Mouse (Mus musculus) left cerebral cortex, adult 2 months (tissue): ENCODE results near the gene Olfr750. TPM values are rescaled to one million over a fixed set of nuclear protein-coding genes. Genes with fewer than 3 reads are reported as not detected.

Experiments
- DNase-seq, 2 experiments: peaks; one replicate each; pipeline ENCODE4 v3.0.0; 2021 to 2022; ENCODE audit warnings: low spot score in 2 of 2, mixed read lengths in 1 of 2; ENCODE audit errors: extremely low spot score in 1 of 2
- H3K27ac ChIP-seq: fragments of 200-600 bp; 2 replicates; pipeline ENCODE4 v1.8.1; 2022
- H3K4me3 ChIP-seq: fragments of 200-600 bp; 2 replicates; pipeline ENCODE4 v1.8.1; 2022
- CTCF ChIP-seq: fragments of 200-600 bp; IDR thresholded peaks from 2 replicates; pipeline ENCODE4 v1.8.1; 2022; ENCODE audit warnings: antibody characterized with exemption, mild to moderate bottlenecking, moderate library complexity
- intact Hi-C: fragments of 180-260 bp; cut with DNase I; formaldehyde crosslinking; loops from one replicate; pipeline ENCODE4 v1.15.1; 2025
- total RNA-seq, 2 experiments: library from RNA; stranded (reverse); gene quantifications; 2 replicates each; pipeline ENCODE4 v1.2.3; 2021

Gene Olfr750
- total RNA-seq, 2 experiments from 2014 or later = not detected

- intact Hi-C loops = no loop called here
- Histone ChIP-seq H3K4me3 (no peak overlapping the region), H3K27ac (no peak overlapping the region)
- no peak for TF ChIP-seq CTCF
- no peak for DNase-seq
Measured at GRCm38 (mm10) chr14:51053176-51053575, 21.1 kb downstream of the Olfr750 start.

DNA sequence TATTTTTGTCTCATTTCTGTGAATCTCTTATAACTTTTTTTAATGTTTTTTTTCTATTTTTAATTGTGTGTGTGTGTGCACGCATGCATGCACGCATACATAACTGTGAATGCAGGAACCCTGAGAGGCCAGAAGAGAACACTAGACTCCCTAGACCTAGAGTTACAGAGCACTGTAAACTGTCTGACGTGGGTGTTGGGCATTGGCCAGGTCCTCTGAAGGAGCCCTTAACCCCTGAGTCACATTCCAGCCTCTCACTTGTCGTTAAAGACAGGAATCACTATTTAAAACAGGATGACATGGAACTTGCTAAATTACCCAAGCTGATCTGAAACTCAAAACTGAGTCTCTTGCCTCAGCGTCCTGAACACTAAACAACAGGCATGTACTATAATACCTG, 22.3 kb downstream of the Olfr750 start:
- intact Hi-C loops = no loop called here
- no peak for TF ChIP-seq CTCF
- no peak overlapping the region for H3K4me3 ChIP-seq
- no peak overlapping the region for H3K27ac ChIP-seq
- DNase-seq = no peak

DNA sequence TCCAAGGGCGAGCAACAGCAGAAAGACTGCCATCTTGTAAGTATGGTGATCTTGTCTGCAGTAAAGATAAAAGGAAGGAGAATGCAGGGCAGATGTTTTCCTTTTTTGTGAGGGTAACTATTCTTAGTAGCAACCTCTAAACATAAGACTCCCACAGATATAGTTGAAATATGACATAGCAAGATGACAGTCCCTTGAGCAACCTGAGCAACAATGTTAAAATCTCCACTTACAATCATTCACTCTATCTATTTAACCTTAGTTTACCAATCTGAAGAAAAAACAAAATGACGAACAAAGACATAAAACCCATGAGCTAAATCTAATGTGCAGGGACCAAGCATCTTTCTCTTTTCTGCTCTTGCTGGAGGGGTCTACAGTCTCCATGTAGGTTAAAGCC, 24.2 kb downstream of the Olfr750 start, which contains the start of gene Rnase11:
Gene Rnase11, minus strand, starts transcription at position 101 of the 400 bp plus-strand sequence.
- Histone ChIP-seq H3K4me3 (no peak within 1 kb of the TSS), H3K27ac (no peak within 1 kb of the TSS)
- intact Hi-C loops = no loop called here
- TF ChIP-seq CTCF = no peak
- DNase-seq = no peak

DNA sequence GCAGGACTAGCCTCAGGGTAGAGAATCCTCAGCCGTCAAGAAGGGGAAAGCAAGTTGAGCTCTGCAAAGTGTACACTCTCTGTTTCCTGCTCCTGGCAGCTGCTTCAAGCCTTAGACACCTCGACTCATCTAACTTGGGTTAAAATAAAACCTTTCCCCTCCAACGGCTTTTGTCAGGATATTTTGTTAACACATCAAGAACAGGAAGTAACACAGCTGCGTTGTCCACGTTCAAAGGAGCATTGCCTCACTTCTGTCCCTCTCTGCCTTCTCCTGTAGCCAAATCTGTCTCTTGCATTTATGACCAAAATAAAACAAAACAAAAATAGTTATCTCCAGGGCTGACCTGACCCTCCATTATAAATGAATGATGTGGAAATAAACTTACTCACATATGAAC, 26.4 kb downstream of the Olfr750 start:
- intact Hi-C loops = no loop called here
- no peak for TF ChIP-seq CTCF
- Histone ChIP-seq H3K4me3 (no peak overlapping the region), H3K27ac (no peak overlapping the region)
- no peak for DNase-seq

GRCm38 (mm10) chr14:51041769-51042168, 32.5 kb downstream of the Olfr750 start, which contains the start of gene Rnase9:
Gene Rnase9, minus strand, starts transcription at chr14:51041869.
- Histone ChIP-seq H3K27ac (no peak within 1 kb of the TSS), H3K4me3 (no peak within 1 kb of the TSS)
- DNase-seq = no peak
- intact Hi-C loops = no loop called here
- no peak; the same call in 1 of the 2 replicates for TF ChIP-seq CTCF

GRCm38 (mm10) chr14:51036214-51036613, 38.0 kb downstream of the Olfr750 start:
- intact Hi-C loops = no loop called here
- H3K4me3 ChIP-seq = no peak overlapping the region
- no peak overlapping the region for H3K27ac ChIP-seq
- no peak for DNase-seq
- TF ChIP-seq CTCF = no peak

DNA sequence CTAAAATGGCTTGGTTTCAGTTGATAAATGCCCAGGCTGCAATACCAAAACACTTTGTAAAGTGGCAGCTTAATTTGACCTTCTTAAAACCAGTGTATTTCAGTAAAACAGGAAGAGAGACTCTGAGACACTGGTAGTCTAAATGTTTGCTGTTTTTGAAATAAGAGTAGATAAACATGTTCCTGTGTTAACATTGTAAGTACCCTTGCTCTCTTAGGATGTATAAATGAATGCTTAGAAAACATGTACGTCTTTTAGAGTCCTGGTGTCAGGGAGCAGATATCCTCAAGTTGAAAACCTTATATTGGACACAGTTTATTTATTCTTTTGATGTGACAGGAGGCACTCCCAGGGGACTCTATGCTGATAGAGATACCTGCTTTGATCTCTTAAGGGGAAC, 39.0 kb downstream of the Olfr750 start:
- intact Hi-C loops = no loop called here
- no peak for TF ChIP-seq CTCF
- H3K27ac ChIP-seq = no peak overlapping the region
- DNase-seq = no peak
- no peak overlapping the region for H3K4me3 ChIP-seq

- TF ChIP-seq CTCF = no peak
- Histone ChIP-seq H3K4me3 (no peak overlapping the region), H3K27ac (no peak overlapping the region)
- intact Hi-C loops = loop anchor here (2.0 kb wide), 1 partner anchor 71 kb away; no protein-coding TSS in a partner anchor
- DNase-seq = no peak
Measured at GRCm38 (mm10) chr14:51027387-51028155, 46.7 kb downstream of the Olfr750 start.

- H3K27ac ChIP-seq = no peak overlapping the region
- peak; percentile 60 to 63 for DNase-seq
- H3K4me3 ChIP-seq = no peak overlapping the region
- intact Hi-C loops = loop anchor here (1.0 to 2.0 kb wide), 2 partner anchors 37 to 72 kb away; no protein-coding TSS in a partner anchor
- peak; percentile 85 for TF ChIP-seq CTCF
Measured at GRCm38 (mm10) chr14:51026391-51027133, 47.7 kb downstream of the Olfr750 start.

DNA sequence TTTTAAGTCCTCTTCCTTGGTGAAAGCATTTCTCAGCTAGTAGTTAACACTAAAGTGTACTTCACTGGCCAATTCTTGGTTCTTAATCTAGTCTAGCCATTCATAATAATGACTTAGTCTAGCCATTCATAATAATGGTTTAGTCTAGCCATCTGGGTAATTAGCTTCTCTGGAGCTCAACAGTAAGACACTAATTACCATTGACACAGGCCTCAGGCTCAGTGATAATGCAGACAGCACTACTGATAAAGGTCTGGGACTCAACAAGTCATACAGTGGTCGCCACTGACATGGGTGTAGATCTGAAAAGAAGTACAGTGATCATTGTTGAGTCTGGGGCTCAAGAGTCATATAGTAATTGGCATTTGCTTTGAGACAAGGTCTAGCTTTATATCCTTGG, 49.4 kb downstream of the Olfr750 start:
- intact Hi-C loops = no loop called here
- no peak for DNase-seq
- H3K4me3 ChIP-seq = no peak overlapping the region
- no peak for TF ChIP-seq CTCF
- H3K27ac ChIP-seq = no peak overlapping the region

- no peak for TF ChIP-seq CTCF
- DNase-seq = no peak
- intact Hi-C loops = no loop called here
- no peak overlapping the region for H3K4me3 ChIP-seq
- no peak overlapping the region for H3K27ac ChIP-seq
Measured at GRCm38 (mm10) chr14:51023457-51023856, 50.8 kb downstream of the Olfr750 start.

DNA sequence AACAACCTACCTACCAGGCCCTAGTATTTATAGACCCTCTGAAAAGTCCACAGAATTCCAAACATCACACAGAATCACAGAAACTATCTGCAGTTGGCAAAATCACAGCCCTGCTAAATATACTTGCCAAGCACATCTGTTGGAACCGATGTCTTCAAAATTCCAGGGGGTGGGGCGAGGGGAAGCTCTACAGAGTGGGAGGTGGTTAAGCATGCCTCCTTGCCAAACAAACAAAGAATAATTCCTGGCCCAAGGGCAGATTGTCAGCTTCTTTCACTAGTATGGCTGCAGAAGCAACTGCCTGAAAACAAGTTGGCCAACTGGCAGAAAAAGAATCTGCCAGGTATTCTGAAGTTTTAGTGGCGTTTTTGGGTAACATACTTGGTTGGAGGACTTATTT, 57.0 kb downstream of the Olfr750 start:
- intact Hi-C loops = no loop called here
- no peak for TF ChIP-seq CTCF
- no peak for DNase-seq
- Histone ChIP-seq H3K27ac (no peak overlapping the region), H3K4me3 (no peak overlapping the region)

Other genes with a start within 250 kb of the Olfr750 start
- 1 to 10 TPM; 3.2 to 4.4 TPM for gene Tep1, start 203.9 kb downstream of the Olfr750 start, total RNA-seq
- gene Klhl33, start 176.9 kb downstream of the Olfr750 start, total RNA-seq = 1 to 10 TPM; 4.8 to 6.4 TPM
- gene Osgep, start 149.5 kb downstream of the Olfr750 start, total RNA-seq = 10 to 100 TPM; 29.2 to 34.8 TPM
- 10 to 100 TPM; 54.9 to 58.8 TPM for gene Apex1, start 149.5 kb downstream of the Olfr750 start, total RNA-seq
- gene Pip4p1, start 143.6 kb downstream of the Olfr750 start, total RNA-seq = 10 to 100 TPM; 95.6 to 98.2 TPM
- 10 to 100 TPM; 11.7 to 13.3 TPM for gene Pnp, start 143.4 kb downstream of the Olfr750 start, total RNA-seq
- gene Gm49342, start 129.9 kb downstream of the Olfr750 start, total RNA-seq = 1 to 10 TPM; 8.4 to 9.2 TPM
- under 1 TPM; 0.81 to 0.84 TPM for gene Pnp2, start 118.4 kb downstream of the Olfr750 start, total RNA-seq
- gene Rnase10, start 66.7 kb downstream of the Olfr750 start, total RNA-seq = not detected
- not detected for gene Rnase9, start 32.6 kb downstream of the Olfr750 start, total RNA-seq
- not detected for gene Rnase11, start 24.3 kb downstream of the Olfr750 start, total RNA-seq
- not detected for gene Rnase12, start 16.8 kb downstream of the Olfr750 start, total RNA-seq
- 10 to 100 TPM; 14.6 to 15.4 TPM for gene Rnase4, start 16.6 kb upstream of the Olfr750 start, total RNA-seq
- 1 to 10 TPM; 3.0 to 3.9 TPM for gene Ang, start 16.7 kb upstream of the Olfr750 start, total RNA-seq
- not detected for gene Eddm3b, start 40.0 kb upstream of the Olfr750 start, total RNA-seq
- under 1 TPM in 1 of 2 experiments, not detected in 1; 0.35 TPM for gene Rnase6, start 49.5 kb upstream of the Olfr750 start, total RNA-seq
- under 1 TPM; 0.70 to 0.96 TPM for gene Rnase1, start 72.3 kb upstream of the Olfr750 start, total RNA-seq
- not detected for gene Rnase2b, start 87.8 kb upstream of the Olfr750 start, total RNA-seq
- gene Ang2, start 124.7 kb upstream of the Olfr750 start, total RNA-seq = not detected
- gene Ear14, start 129.0 kb upstream of the Olfr750 start, total RNA-seq = not detected
- not detected for gene Rnase2a, start 181.7 kb upstream of the Olfr750 start, total RNA-seq